Mouse (Mus musculus) kidney, embryonic 14.5 days (tissue): ENCODE data around the gene Arrb2. TPM values are rescaled to one million over a fixed set of nuclear protein-coding genes. Genes with fewer than 3 reads are reported as not detected.
"Not testable (repeated sequence)": the region's sequence is repeated elsewhere in the genome, so short reads cannot be mapped to it uniquely, and the experiment has no call there.

Experiments used
- ATAC-seq: fragments of 200-750 bp; cut with Nextera tagmentation; 2 replicates; pipeline ENCODE4 v1.8.0; 2017; ENCODE audit warnings: moderate number of reproducible peaks, mild to moderate bottlenecking, moderate TSS enrichment, moderate library complexity; ENCODE audit not compliant: low FRiP score, low TSS enrichment
- H3K27ac ChIP-seq: fragments of 300-500 bp; sonication (generic); 2 replicates; pipeline ENCODE4 v1.5.1; 2014; ENCODE audit warnings: low read depth, mild to moderate bottlenecking, low read length, moderate library complexity, mixed read lengths
- H3K27me3 ChIP-seq: fragments of 300-500 bp; sonication (generic); 2 replicates; pipeline ENCODE4 v1.6.1; 2014; ENCODE audit warnings: mild to moderate bottlenecking, low read length; ENCODE audit not compliant: control insufficient read depth, insufficient read depth
- H3K36me3 ChIP-seq: fragments of 300-500 bp; sonication (generic); 2 replicates; pipeline ENCODE4 v1.6.1; 2014; ENCODE audit warnings: low read length, mixed read lengths; ENCODE audit not compliant: control insufficient read depth, insufficient read depth
- H3K4me1 ChIP-seq: fragments of 300-500 bp; sonication (generic); 2 replicates; pipeline ENCODE4 v1.6.1; 2014; ENCODE audit warnings: low read length, mixed read lengths; ENCODE audit not compliant: control insufficient read depth, insufficient read depth
- H3K4me2 ChIP-seq: fragments of 300-500 bp; sonication (generic); replicated peaks from 2 replicates; pipeline ENCODE4 v1.6.1; 2014; ENCODE audit warnings: low read depth, mild to moderate bottlenecking, low read length
- H3K4me3 ChIP-seq: fragments of 300-500 bp; sonication (generic); 2 replicates; pipeline ENCODE4 v1.5.1; 2014; ENCODE audit warnings: mild to moderate bottlenecking, low read length
- H3K9ac ChIP-seq: fragments of 300-500 bp; sonication (generic); 2 replicates; pipeline ENCODE4 v1.6.1; 2014; ENCODE audit warnings: low read depth, mild to moderate bottlenecking, low read length, moderate library complexity
- H3K9me3 ChIP-seq: fragments of 300-500 bp; sonication (generic); 2 replicates; pipeline ENCODE4 v1.6.1; 2016; ENCODE audit warnings: low read length; ENCODE audit not compliant: control insufficient read depth
- WGBS: fragments of 180-500 bp; shearing (Covaris S2); extraction: QIAGEN DNeasy Blood & Tissue Kit; methylation state at CpG from one replicate; pipeline ENCODE4 v1.1.7; 2014; 5-methylcytosine and 5-hydroxymethylcytosine counted together
- polyA plus RNA-seq: library from polyadenylated mRNA; unstranded; fragments of >200 nt; fragmentation: Nextera tagmentation; extraction: Ambion mirVana; gene quantifications from 2 replicates; pipeline ENCODE4 v1.2.1, GENCODE M21; 2014

The Arrb2 gene
- polyA plus RNA-seq, 1 experiment from 2014 or later: 11.0 TPM

- H3K9ac ChIP-seq: no peak overlapping the region
- H3K9me3 ChIP-seq: no peaks in the 10 kb centered on the region
- peaks cover 14% of the 10 kb centered on the region; the same call in 1 of the 2 replicates for H3K27me3 ChIP-seq
- H3K4me1 ChIP-seq: peaks cover 10% of the 10 kb centered on the region; the same call in 1 of the 2 replicates
- no peak overlapping the region for H3K4me2 ChIP-seq
- no peaks in the 10 kb centered on the region for H3K36me3 ChIP-seq
- no peak for ATAC-seq
- no peak overlapping the region for H3K4me3 ChIP-seq
- WGBS: 88% methylated on average over 5 of the region's 5 CpGs
- no peak overlapping the region for H3K27ac ChIP-seq
These were observed 35.6 kb downstream of the Arrb2 start for GRCm38 (mm10) chr11:70467902-70468619.

GRCm38 (mm10) chr11:70469764-70470163 is 37.3 kb downstream of the Arrb2 start:
- ATAC-seq: no peak
- Histone ChIP-seq H3K36me3 (no peaks in the 10 kb centered on the region), H3K4me2 (no peak overlapping the region), H3K4me1 (peaks cover 13% of the 10 kb centered on the region; the same call in 1 of the 2 replicates), H3K27me3 (peaks cover 7% of the 10 kb centered on the region; the same call in 1 of the 2 replicates), H3K9me3 (no peaks in the 10 kb centered on the region), H3K4me3 (no peak overlapping the region), H3K27ac (no peak overlapping the region), H3K9ac (no peak overlapping the region)
- 91% methylated on average over 3 of the region's 3 CpGs for WGBS

GRCm38 (mm10) chr11:70472716-70473115 is 40.3 kb downstream of the Arrb2 start:
- no peak for ATAC-seq
- Histone ChIP-seq H3K27me3 (no peaks in the 10 kb centered on the region), H3K4me1 (peaks cover 4% of the 10 kb centered on the region; the same call in 1 of the 2 replicates), H3K9me3 (no peaks in the 10 kb centered on the region), H3K36me3 (no peaks in the 10 kb centered on the region), H3K9ac (no peak overlapping the region), H3K27ac (no peak overlapping the region), H3K4me2 (no peak overlapping the region), H3K4me3 (no peak overlapping the region)

GRCm38 (mm10) chr11:70473291-70473690 is 40.9 kb downstream of the Arrb2 start:
- H3K9ac ChIP-seq, H3K9me3 ChIP-seq, H3K27me3 ChIP-seq, H3K4me3 ChIP-seq, H3K36me3 ChIP-seq, H3K4me2 ChIP-seq, H3K4me1 ChIP-seq, ATAC-seq, H3K27ac ChIP-seq: not testable (repeated sequence)
- 70% methylated on average over 5 of the region's 5 CpGs for WGBS

- H3K27ac ChIP-seq: peak overlapping the region; percentile 14; the same call in 1 of the 2 replicates
- ATAC-seq: peak; percentile 46; the same call in 1 of the 2 replicates
- no peaks in the 10 kb centered on the region for H3K27me3 ChIP-seq
- WGBS: 58% methylated on average over 12 of the region's 12 CpGs
- no peak overlapping the region; the same call in 1 of the 2 replicates for H3K4me2 ChIP-seq
- H3K4me1 ChIP-seq: peaks cover 4% of the 10 kb centered on the region; the same call in 1 of the 2 replicates
- no peaks in the 10 kb centered on the region for H3K36me3 ChIP-seq
- H3K9ac ChIP-seq: no peak overlapping the region
- H3K9me3 ChIP-seq: no peaks in the 10 kb centered on the region
- H3K4me3 ChIP-seq: no peak overlapping the region
These were observed 42.6 kb downstream of the Arrb2 start for GRCm38 (mm10) chr11:70474872-70475534.

GRCm38 (mm10) chr11:70485498-70485897 is 53.1 kb downstream of the Arrb2 start:
- peak; percentile 16; the same call in 1 of the 2 replicates for ATAC-seq
- Histone ChIP-seq H3K27me3 (no peaks in the 10 kb centered on the region), H3K4me2 (no peak overlapping the region), H3K9ac (no peak overlapping the region), H3K27ac (no peak overlapping the region), H3K4me3 (no peak overlapping the region), H3K36me3 (no peaks in the 10 kb centered on the region), H3K9me3 (no peaks in the 10 kb centered on the region), H3K4me1 (no peaks in the 10 kb centered on the region)
- WGBS: 54% methylated on average over 2 of the region's 2 CpGs

GRCm38 (mm10) chr11:70487816-70488215 is 55.4 kb downstream of the Arrb2 start:
- H3K4me3 ChIP-seq: no peak overlapping the region
- H3K9ac ChIP-seq: no peak overlapping the region
- H3K9me3 ChIP-seq: no peaks in the 10 kb centered on the region
- no peak overlapping the region for H3K27ac ChIP-seq
- H3K36me3 ChIP-seq: no peaks in the 10 kb centered on the region
- no peaks in the 10 kb centered on the region for H3K4me1 ChIP-seq
- 36% methylated on average over 4 of the region's 4 CpGs for WGBS
- H3K4me2 ChIP-seq: no peak overlapping the region
- H3K27me3 ChIP-seq: no peaks in the 10 kb centered on the region
- ATAC-seq: no peak

GRCm38 (mm10) chr11:70489138-70489537 is 56.7 kb downstream of the Arrb2 start:
- Histone ChIP-seq H3K4me3 (no peak overlapping the region), H3K36me3 (no peaks in the 10 kb centered on the region), H3K4me2 (no peak overlapping the region), H3K9me3 (no peaks in the 10 kb centered on the region), H3K9ac (no peak overlapping the region), H3K27ac (no peak overlapping the region), H3K4me1 (no peaks in the 10 kb centered on the region), H3K27me3 (no peaks in the 10 kb centered on the region)
- WGBS: 85% methylated on average over 3 of the region's 3 CpGs
- ATAC-seq: no peak

- 80% methylated on average over 6 of the region's 6 CpGs for WGBS
- ATAC-seq: no peak
- Histone ChIP-seq H3K27ac (no peak overlapping the region), H3K4me3 (no peak overlapping the region), H3K9me3 (no peaks in the 10 kb centered on the region), H3K9ac (no peak overlapping the region), H3K36me3 (no peaks in the 10 kb centered on the region), H3K4me1 (no peaks in the 10 kb centered on the region), H3K27me3 (no peaks in the 10 kb centered on the region), H3K4me2 (no peak overlapping the region)
These were observed 57.2 kb downstream of the Arrb2 start for GRCm38 (mm10) chr11:70489684-70490083.
